Mouse (Mus musculus): ENCODE results near the gene Timmdc1.
"Not testable (repeated sequence)": the region's sequence is repeated elsewhere in the genome, so short reads cannot be mapped to it uniquely, and the experiment has no call there.

The Timmdc1 gene

GRCm38 (mm10) chr16:38496604-38497140 lies 25.8 kb downstream of the Timmdc1 start:
- no peak for DNase-seq (ENCODE audit: low spot score in 2 of 2)

DNA sequence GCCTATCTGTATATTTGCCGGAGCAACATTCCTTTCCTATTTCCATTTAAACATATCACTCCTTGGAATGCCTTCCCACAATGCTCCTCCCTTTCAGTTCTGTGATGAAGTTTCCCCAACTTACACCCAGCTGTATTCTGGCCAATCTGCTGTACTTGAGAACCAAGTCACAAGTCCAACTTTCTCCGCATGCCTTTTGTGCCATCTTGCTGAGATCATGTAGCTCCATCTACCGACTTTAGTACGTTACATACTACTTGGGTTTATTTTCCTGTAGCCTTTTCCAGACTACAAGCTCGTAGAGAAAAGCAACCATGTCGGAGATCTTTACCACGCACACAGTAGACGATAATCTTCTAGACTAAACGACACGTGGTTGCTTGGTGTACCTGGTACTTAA lies 28.6 kb downstream of the Timmdc1 start:
- no peak for DNase-seq (ENCODE audit: low spot score in 2 of 2)

DNA sequence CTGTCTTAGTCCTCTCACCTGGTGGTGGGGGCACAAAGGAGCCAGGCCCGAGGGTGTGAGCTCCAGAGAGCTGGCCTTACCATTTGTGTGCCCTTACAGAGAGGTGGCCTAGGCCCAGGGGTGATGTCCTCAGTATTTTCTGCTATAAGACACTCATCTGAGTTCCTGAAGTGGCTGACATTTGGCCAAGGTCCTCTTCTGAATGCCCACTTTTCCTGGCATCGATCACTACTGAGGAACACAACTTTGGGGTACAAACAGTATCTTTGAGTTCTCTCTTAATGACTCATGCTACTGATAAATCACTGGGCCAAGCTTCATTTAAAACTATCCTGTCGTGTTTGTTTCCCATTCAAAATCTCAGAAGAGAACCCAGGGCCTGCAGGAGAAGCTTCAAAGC lies 29.9 kb downstream of the Timmdc1 start:
- no peak for DNase-seq (ENCODE audit: low spot score in 2 of 2)

DNA sequence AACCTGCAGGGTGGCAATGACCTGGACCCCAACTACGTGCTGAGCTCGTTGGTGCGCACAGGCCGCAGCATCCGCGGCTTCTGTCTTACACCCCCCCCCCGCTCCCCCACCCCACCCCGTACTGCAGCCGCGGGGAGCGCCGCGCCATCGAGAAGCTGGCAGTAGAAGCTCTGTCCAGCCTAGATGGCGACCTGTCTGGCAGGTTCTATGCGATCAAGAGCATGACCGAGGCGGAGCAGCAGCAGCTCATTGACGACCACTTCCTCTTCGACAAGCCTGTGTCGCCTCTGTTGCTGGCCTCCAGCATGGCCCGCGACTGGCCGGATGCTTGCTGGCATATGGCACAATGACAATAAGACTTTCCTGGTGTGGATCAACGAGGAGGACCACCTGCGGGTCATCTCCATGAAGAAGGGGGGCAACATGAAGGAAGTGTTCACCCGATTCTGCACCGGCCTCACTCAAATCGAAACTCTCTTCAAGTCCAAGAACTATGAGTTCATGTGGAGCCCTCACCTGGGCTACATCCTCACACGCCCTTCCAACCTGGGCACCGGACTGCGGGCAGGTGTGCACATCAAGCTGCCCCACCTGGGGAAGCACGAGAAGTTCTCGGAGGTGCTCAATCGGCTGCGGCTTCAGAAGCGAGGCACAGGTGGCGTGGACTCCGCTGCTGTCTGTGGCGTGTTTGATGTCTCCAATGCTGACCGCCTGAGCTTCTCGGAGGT lies 38.7 kb downstream of the Timmdc1 start:
- peak in 1 of 2 experiments; percentile 6 for DNase-seq (ENCODE audit: low spot score in 2 of 2)

DNA sequence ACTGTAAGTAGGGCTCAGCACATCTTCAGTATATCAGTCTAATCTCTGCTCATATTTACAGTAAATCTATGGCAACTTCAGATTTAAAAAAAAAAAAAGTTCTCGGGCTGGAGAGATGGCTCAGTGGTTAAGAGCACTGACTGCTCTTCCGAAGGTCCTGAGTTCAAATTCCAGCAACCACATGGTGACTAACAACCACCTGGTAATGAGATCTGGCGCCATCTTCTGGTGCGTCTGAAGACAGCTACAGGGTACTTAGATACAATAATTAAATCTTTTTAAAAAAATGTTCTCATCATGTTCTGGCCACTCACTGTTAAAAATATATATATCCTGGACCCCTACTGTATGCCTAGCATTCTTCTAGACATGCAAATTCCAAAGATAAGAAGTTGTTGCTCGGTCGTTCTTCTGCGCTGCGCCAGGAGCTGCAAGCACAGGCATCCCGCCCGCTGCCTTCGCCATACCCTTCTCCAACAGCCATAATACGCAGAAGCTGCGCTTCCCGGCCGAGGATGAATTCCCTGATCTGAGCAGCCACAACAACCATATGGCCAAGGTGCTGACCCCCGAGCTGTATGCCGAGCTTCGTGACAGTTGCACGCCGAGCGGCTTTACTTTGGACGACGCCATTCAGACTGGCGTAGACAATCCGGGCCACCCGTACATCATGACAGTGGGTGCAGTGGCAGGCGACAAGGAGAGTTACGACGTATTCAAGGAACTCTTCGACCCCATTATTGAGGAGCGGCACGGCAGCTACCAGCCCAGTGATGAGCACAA lies 39.5 kb downstream of the Timmdc1 start:
- DNase-seq (ENCODE audit: low spot score in 2 of 2): peak in 1 of 2 experiments; percentile 36

DNA sequence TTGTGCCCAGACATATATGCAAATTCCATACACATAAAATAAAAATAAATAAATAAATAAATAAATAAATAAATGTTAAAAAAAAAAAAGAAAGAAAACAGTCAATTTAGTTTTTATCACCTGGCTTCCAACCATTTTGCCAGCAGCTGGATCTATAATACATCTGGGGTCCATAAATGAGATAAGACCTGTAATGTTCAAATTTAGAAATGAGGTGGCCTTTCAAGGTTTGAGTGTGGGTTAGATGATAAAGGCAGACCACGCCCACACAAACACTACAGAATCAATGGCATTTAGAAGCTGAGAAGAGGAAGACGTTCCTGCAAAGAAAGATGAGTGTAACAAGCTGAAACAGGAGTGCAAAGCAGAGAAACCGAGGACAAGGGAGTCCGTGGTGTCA lies 41.1 kb downstream of the Timmdc1 start:
- DNase-seq (ENCODE audit: low spot score in 2 of 2): no peak

- DNase-seq (ENCODE audit: low spot score in 2 of 2): no peak
These were observed 44.2 kb downstream of the Timmdc1 start for GRCm38 (mm10) chr16:38478296-38478695.

DNA sequence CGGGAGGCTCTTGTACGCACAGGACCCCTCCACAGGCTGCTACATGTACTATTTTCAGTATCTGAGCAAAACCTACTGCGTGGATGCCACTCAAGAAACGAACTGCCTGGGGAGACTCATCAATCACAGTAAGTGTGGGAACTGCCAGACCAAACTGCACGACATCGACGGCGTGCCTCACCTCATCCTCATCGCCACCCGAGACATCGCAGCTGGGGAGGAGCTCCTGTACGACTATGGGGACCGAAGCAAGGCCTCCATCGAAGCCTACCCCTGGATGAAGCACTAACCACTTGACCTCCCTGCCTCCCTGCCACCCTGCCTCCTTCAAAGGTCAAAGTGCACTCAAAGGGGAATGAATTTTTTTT lies 45.2 kb downstream of the Timmdc1 start:
- not testable (repeated sequence) for DNase-seq (ENCODE audit: low spot score in 2 of 2)

DNA sequence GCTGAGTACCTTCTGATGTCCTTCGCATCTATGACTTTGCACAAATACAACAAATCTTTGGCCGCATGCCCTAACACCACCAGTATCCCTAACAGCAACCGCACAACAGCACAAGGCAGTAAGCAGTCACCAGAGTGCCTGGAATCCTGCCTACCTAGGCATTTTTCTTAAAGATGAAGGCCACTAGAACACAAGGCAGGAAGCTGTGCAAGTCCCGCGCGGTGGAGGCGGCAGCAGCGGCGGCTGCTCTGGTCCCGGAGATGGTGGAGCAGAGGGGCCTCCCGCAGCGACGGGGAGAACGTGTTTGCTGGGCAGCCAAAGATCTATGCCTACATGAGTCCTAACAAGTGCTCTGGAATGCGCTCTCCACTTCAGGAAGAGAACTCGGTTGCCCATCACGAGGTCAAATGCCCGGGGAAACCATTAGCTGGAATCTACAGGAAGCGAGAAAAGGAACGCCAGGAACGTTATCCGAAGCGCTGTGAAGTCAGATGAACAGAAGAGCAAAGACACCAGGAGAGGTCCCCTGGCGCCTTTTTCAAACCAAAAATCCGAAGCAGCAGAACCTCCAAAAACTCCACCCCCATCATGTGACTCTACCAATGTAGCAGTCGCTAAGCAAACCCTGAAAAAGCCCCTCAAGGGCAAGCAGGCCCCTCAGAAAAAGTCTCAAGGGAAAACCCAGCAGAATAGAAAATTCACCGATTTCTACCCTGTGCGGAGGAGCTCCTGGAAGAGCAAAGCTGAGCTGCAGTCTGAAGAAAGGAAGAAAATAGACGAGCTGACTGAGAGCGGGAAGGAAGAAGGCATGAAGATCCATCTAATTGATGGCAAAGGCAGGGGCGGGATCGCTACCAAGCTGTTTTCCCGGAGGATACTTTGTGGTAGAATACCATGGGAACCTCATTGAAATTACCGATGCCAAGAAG lies 45.9 kb downstream of the Timmdc1 start:
- peak; percentile 43 to 58 for DNase-seq (ENCODE audit: low spot score in 2 of 2)

DNA sequence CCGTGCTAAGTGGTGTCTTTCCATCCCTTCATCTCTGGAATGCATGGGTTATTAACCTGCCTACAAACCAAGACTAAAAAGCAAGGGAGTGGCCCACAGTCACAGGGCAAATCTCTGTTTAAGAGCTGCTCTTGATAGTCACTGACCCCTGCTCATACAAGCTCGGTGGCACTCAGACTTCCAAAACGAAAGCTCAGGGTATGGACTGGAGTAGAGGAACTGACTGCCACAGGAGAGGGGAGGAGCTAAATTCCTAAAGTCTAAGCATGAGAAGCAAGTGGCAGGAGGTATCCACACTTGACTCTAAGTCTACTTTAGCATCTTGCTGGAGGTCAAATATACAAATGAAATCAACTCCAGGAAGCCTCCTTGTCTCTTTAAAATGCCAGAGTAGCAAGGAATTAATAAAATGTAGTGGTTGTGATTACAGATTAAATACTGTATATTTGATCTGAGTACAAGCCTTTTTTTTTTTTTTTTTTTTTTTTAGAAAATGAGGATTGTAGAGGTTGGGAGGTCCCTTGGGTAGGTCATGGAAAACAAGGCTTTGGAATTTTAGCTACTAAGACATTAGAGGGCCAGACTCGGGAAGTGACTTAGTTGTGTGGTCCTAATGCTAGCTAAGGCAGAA lies 46.7 kb downstream of the Timmdc1 start:
- DNase-seq (ENCODE audit: low spot score in 2 of 2): no peak

DNA sequence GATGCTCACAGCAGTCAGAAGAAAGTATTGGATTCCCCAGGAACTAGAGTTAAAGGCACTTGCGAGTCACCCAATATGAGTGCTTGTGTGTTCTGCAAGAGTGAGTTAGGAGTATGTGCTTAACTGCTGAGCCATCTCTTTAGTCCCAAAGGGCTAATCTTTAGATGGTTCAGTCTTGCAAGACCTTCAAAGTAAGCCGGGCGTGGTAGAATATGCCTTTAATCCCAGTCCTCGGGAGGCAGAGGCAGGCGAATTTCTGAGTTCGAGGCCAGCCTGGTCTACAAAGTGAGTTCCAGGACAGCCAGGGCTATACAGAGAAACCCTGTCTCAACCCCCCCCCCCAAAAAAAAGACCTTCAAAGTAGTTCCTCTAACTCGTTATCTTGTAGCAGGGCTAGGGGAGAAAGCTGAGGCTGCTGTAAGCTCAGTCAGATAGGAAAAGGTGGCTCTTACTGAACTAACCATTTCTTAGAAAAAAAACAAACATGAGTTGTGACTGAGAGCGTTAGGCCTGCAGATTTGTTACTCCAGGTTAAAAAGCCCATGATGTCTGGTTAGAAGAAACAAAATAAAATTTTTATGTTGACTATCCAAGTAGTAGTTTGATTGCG lies 47.7 kb downstream of the Timmdc1 start:
- no peak for DNase-seq (ENCODE audit: low spot score in 2 of 2)

DNA sequence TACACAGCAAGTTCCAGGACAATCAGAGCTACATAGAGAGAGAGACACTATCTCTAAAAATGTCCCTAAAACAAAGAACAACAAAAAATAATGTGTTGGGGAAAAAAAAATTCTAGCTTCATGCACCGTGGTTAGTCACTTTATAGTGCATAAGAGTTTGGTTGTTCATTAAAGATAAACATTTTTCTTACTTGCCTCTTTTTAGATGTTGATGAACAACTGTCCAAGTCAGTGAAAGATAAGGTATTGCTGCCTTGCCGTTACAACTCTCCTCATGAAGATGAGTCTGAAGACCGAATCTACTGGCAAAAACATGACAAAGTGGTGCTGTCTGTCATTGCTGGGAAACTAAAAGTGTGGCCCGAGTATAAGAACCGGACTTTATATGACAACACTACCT lies 48.8 kb downstream of the Timmdc1 start:
- no peak for DNase-seq (ENCODE audit: low spot score in 2 of 2)

- DNase-seq (ENCODE audit: low spot score in 2 of 2): no peak
These were observed 50.0 kb downstream of the Timmdc1 start for GRCm38 (mm10) chr16:38472507-38472873.

DNA sequence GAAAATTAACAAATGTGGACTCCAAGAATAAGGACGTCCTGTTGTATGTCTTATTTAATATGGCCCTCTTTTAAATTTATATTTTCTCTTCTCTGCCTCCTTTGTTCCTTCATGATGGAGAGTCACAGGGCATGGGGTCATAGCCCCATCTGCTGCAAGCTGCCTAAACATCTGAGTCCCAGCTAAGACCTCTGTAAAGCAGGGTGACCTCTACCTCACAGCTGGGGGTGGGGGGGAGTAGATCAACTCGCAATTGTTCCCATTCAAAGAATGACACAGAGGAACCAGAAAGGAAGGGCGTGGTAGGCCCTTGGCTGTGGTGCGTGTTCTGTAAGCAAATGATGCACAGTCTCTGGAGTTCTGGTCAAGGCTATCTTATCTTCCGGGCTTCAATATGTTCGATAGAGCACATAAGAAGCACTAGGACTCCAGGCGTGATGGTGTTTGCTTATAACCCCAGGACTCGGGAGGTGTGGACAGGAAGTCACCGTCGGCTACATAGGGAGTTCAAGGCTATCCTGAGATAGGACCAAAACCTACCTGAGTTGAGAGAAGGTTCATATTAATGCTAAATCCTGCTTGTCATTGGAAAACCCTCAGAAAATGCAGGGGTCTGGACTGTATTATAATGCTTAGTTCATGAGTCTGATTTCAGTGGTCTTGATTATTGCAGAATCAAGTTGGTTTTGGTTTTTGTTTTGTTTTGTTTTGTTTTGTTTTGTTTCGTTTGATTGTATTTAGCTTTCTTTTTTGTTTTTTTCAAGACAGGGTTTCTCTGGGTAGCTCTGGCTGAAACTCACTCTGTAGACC lies 50.6 kb downstream of the Timmdc1 start:
- DNase-seq (ENCODE audit: low spot score in 2 of 2): no peak

- no peak for DNase-seq (ENCODE audit: low spot score in 2 of 2)
These were observed 53.0 kb downstream of the Timmdc1 start for GRCm38 (mm10) chr16:38469437-38469836.

- DNase-seq (ENCODE audit: low spot score in 2 of 2): no peak
These were observed 53.8 kb downstream of the Timmdc1 start for GRCm38 (mm10) chr16:38468706-38469018.

DNA sequence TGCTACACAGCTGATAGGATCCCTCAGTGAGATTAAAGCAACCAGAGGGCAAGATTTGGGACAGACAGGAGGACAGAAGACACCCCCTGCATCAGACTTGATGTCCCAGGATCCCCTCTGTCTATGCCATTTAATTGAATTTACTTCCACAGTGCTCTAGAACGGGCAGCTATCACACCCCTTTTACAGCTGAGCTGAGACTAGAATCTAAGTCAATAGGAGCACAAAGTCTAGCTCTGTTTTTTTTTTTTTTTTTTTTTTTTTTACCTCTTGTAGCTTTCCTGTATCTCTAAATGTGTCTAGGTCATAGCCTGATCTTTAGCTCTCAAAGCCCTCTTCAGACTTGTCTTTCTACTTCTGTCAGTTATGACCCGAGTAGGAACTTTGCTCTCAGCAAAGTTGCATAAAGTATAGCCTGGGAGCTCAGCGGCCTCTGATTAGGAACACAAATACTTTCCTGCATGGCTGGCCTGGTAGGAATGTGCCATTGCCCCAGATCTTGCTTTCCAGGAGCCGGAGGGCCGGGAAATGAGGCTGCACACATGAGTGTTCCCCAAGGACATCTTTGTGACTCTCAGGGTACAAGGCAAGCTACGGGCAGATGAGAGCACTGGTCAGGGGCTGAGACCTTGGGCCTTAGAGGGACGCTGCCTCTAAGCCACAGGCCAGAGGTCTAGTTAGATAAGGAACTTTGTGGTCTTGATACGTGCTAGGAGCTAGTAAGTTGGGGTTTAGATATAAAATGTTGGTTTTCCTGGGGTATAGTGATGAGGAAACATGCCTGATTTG lies 54.4 kb downstream of the Timmdc1 start:
- no peak for DNase-seq (ENCODE audit: low spot score in 2 of 2)

GRCm38 (mm10) chr16:38467091-38467916 lies 55.2 kb downstream of the Timmdc1 start:
- no peak for DNase-seq (ENCODE audit: low spot score in 2 of 2)

- DNase-seq (ENCODE audit: low spot score in 2 of 2): no peak
These were observed 56.4 kb downstream of the Timmdc1 start for GRCm38 (mm10) chr16:38466089-38466488.
